8 mouse cellular contexts compared by ENCODE assay signal in genomic region chr12:78980683-78981091, GRCm38 (mm10). TPM values are rescaled to one million over a fixed set of nuclear protein-coding genes. Genes with fewer than 3 reads are reported as not detected.
DNase-seq lines count a peak whose midpoint lies in the region; ATAC-seq and TF ChIP-seq lines count a peak whose summit lies in the region.

No protein-coding gene starts in this region.

- peaks cover 17% of the 10 kb centered on the region for H3K36me3 ChIP-seq in midbrain, embryonic 13.5 days

- DNase-seq in adrenal gland, adult (ENCODE audit: inconsistent age in 2 of 2, low spot score in 1 of 2) = peak; percentile 54 to 67
- no peak for DNase-seq in adrenal gland, adult 18-20 months (ENCODE audit: low spot score in 2 of 2)
- peak; percentile 88 for DNase-seq in MEL-GATA-1-ER (ENCODE audit: extremely low read depth, low read depth)
- DNase-seq in heart, postnatal 14 days = peak; percentile 17 to 37
- peak; percentile 34 for DNase-seq in lung, adult 2 months
- DNase-seq in spleen, postnatal 4 days (ENCODE audit: low spot score in 2 of 2) = peak; percentile 46 to 70
- DNase-seq in right cerebral cortex, postnatal 14 days = no peak

- no peak overlapping the region for H3K9ac ChIP-seq in midbrain, embryonic 13.5 days (replicated peaks)

- TF ChIP-seq CTCF in lung, adult 2 months (IDR thresholded peaks at IDR 0.05; ENCODE audit: insufficient read depth, low read length) = no peak

- H3K27me3 ChIP-seq in midbrain, embryonic 13.5 days = no peaks in the 10 kb centered on the region

- no peak overlapping the region for H3K27ac ChIP-seq in midbrain, embryonic 13.5 days

- H3K9me3 ChIP-seq in midbrain, embryonic 13.5 days = no peaks in the 10 kb centered on the region

- ATAC-seq in midbrain, embryonic 13.5 days = no peak

- TF ChIP-seq POLR2A in lung, adult 2 months (IDR thresholded peaks at IDR 0.05; ENCODE audit: borderline replicate concordance, extremely low read depth, low read depth, low read length) = peak; percentile 49; the same call in 1 of the 2 replicates

- 35% methylated on average over 5 of the region's 5 CpGs for WGBS in lung, adult 2 months
- WGBS in midbrain, embryonic 13.5 days = 95% methylated on average over 5 of the region's 5 CpGs

- intact Hi-C loops in heart, postnatal 14 days (cut with DNase I) = no loop called here

- peak overlapping the region; percentile 66 for H3K4me3 ChIP-seq in lung, adult 2 months (replicated peaks; ENCODE audit: extremely low read depth, low read depth, low read length)
- H3K4me3 ChIP-seq in midbrain, embryonic 13.5 days (replicated peaks) = no peak overlapping the region

- no peak overlapping the region for H3K4me2 ChIP-seq in midbrain, embryonic 13.5 days (replicated peaks)

- no peaks in the 10 kb centered on the region; the same call in 1 of the 2 replicates for H3K4me1 ChIP-seq in lung, adult 2 months (ENCODE audit: control insufficient read depth, insufficient read depth, low read length)
- H3K4me1 ChIP-seq in midbrain, embryonic 13.5 days (replicated peaks) = peaks cover 15% of the 10 kb centered on the region

RNA-seq across cellular contexts. Expression of gene Tmem229b, which starts 26.7 kb away (rescaled TPM):
- 10 to 100 TPM in 1 of 2 experiments, 1 to 10 TPM in 1; 6.2 to 10.3 TPM for total RNA-seq in adrenal gland, adult 18-20 months (2021)
- 1 to 10 TPM; 3.9 to 4.0 TPM for total RNA-seq in heart, postnatal 14 days (2021)
- polyA plus RNA-seq in lung, adult 2 months (2012; rRNA removed) = 15.4 and 18.6 TPM in 2 replicates
- 41.2 and 41.8 TPM in 2 replicates for polyA plus RNA-seq in midbrain, embryonic 13.5 days (2015; fragmentation: Nextera tagmentation; extraction: Ambion mirVana)

RNA-seq across cellular contexts. Expression of gene Plekhh1, which starts 48.3 kb away (rescaled TPM):
- 1 to 10 TPM; 1.9 to 3.6 TPM for total RNA-seq in adrenal gland, adult 18-20 months (2021)
- total RNA-seq in heart, postnatal 14 days (2021) = 1 to 10 TPM; 5.5 to 5.7 TPM
- polyA plus RNA-seq in lung, adult 2 months (2012; rRNA removed) = 8.9 and 9.3 TPM in 2 replicates
- 3.2 and 4.0 TPM in 2 replicates for polyA plus RNA-seq in midbrain, embryonic 13.5 days (2015; fragmentation: Nextera tagmentation; extraction: Ambion mirVana)

Comparison
In these comparisons a context has a peak if more than half of its experiments do, and no peak if none do; other contexts are left out.
1. DNase-seq: peak in adrenal gland, adult (2 of 2), MEL-GATA-1-ER (single experiment), heart, postnatal 14 days (2 of 2), lung, adult 2 months (single experiment) and spleen, postnatal 4 days (2 of 2); none in adrenal gland, adult 18-20 months (0 of 2) and right cerebral cortex, postnatal 14 days (single experiment).